In the genomic region with DNA sequence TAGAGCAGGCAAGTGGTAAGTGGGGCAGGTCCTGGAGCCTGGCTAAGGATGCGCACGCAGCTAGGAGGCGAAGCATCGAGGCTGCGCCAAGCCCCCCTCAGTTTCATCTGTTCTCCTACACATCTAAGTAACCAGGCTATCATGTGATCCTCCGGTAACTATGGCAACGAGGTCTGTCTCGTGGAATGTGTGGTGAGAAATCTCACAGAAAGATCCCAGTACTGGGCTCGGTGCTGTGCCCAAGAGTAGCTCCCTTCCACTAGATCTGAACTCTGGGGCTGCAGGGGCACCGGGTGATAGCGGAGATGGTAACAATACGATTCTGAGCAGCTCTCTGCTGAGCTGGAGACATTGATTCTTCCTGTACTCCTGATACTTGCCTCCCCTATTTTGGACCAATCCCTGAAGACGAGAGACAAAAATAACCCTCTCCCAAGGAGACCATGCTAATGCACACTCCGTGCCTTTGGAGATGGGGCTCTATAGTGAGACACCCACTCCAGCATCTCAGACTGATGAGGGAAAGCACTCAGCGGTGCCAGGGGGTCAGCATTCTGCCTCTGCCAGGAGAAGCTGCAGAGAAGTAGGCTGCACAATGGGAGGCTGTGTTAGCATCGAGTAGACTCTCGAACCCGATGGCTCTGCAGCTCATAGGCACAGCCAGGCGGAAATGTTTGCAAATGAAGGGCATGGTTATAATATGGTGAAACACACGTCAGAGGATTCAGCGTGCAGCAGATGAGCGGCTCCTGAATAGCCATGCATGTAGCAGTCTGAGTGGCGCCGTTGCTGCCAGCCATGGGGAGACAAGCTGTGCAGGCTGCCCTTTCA, we compare ENCODE assay signal across 8 mouse cellular contexts. TPM values are rescaled to one million over a fixed set of nuclear protein-coding genes. Genes with fewer than 3 reads are reported as not detected.
DNase-seq lines count a peak whose midpoint lies in the region; ATAC-seq and TF ChIP-seq lines count a peak whose summit lies in the region.

No protein-coding gene starts in this region.

- intact Hi-C loops in left cerebral cortex, adult 2 months (cut with DNase I), result loop anchor here (1.0 to 2.0 kb wide), 3 partner anchors 29 to 175 kb away; no protein-coding TSS in a partner anchor

- peaks cover 7% of the 10 kb centered on the region; the same call in 1 of the 2 replicates for H3K4me1 ChIP-seq in lung, embryonic 14.5 days (ENCODE audit: insufficient read depth)
- peaks cover 24% of the 10 kb centered on the region for H3K4me1 ChIP-seq in neural tube, embryonic 12.5 days

- ATAC-seq in lung, embryonic 14.5 days (ENCODE audit: insufficient read depth), result peak; percentile 73
- peak; percentile 93 for ATAC-seq in neural tube, embryonic 12.5 days (ENCODE audit: low FRiP score, low read depth)

- peak overlapping the region; percentile 54 for H3K4me2 ChIP-seq in lung, embryonic 14.5 days
- peak overlapping the region; percentile 61 for H3K4me2 ChIP-seq in neural tube, embryonic 12.5 days (replicated peaks)

- H3K9me3 ChIP-seq in lung, embryonic 14.5 days (ENCODE audit: low read depth, low read length), result no peaks in the 10 kb centered on the region
- no peaks in the 10 kb centered on the region for H3K9me3 ChIP-seq in neural tube, embryonic 12.5 days

- no peak for TF ChIP-seq CTCF in lung, embryonic 14.5 days (IDR thresholded peaks at IDR 0.05; ENCODE audit: low read depth)
- no peak; the same call in 1 of the 2 replicates for TF ChIP-seq CTCF in left cerebral cortex, adult 2 months (IDR thresholded peaks at IDR 0.05)

- 0 out of 2 replicates have a peak overlapping the region, but pooled peaks have one; percentile 8 for H3K27ac ChIP-seq in lung, embryonic 14.5 days (ENCODE audit: low read depth)
- peak overlapping the region; percentile 99 for H3K27ac ChIP-seq in left cerebral cortex, adult 2 months
- peak overlapping the region; percentile 83 for H3K27ac ChIP-seq in neural tube, embryonic 12.5 days

- no peaks in the 10 kb centered on the region for H3K27me3 ChIP-seq in lung, embryonic 14.5 days (ENCODE audit: insufficient read depth, low read length)
- H3K27me3 ChIP-seq in neural tube, embryonic 12.5 days (replicated peaks), result no peaks in the 10 kb centered on the region

- no peaks in the 10 kb centered on the region for H3K36me3 ChIP-seq in lung, embryonic 14.5 days (ENCODE audit: insufficient read depth)
- H3K36me3 ChIP-seq in neural tube, embryonic 12.5 days, result no peaks in the 10 kb centered on the region

- no peak overlapping the region for H3K4me3 ChIP-seq in lung, embryonic 14.5 days (ENCODE audit: low read depth, low read length)
- peak overlapping the region; percentile 15 for H3K4me3 ChIP-seq in left cerebral cortex, adult 2 months
- H3K4me3 ChIP-seq in neural tube, embryonic 12.5 days, result peak overlapping the region; percentile 26

- 22% methylated on average over 24 of the region's 24 CpGs for WGBS in lung, embryonic 14.5 days
- WGBS in neural tube, embryonic 12.5 days, result 21% methylated on average over 24 of the region's 24 CpGs

- H3K9ac ChIP-seq in lung, embryonic 14.5 days, result no peak overlapping the region
- peak overlapping the region; percentile 54 for H3K9ac ChIP-seq in neural tube, embryonic 12.5 days

- peak; percentile 72 for DNase-seq in lung, embryonic 14.5 days
- no peak for DNase-seq in lung, postnatal 4 days
- peak; percentile 94 to 96 for DNase-seq in cerebellum, postnatal 10 days
- peak; percentile 85 to 90 for DNase-seq in frontal cortex, postnatal 10 days (ENCODE audit: low spot score in 2 of 2)
- DNase-seq in left cerebral cortex, adult 2 months (ENCODE audit: extremely low spot score in 1 of 2, low spot score in 2 of 2), result peak; percentile 84 to 87
- DNase-seq in urinary bladder, adult 18-20 months (ENCODE audit: low spot score in 2 of 2), result no peak
- no peak for DNase-seq in urinary bladder, adult 2 months (ENCODE audit: low spot score)

RNA-seq across cellular contexts. Expression of a gene that starts 40.0 kb away (rescaled TPM):
- 417 and 428 TPM in 2 replicates for polyA plus RNA-seq in lung, embryonic 14.5 days (2014; fragmentation: Nextera tagmentation; extraction: Ambion mirVana)
- 100 to 1,000 TPM; 214 to 217 TPM for total RNA-seq in left cerebral cortex, adult 2 months (2021)
- 418 and 432 TPM in 2 replicates for polyA plus RNA-seq in neural tube, embryonic 12.5 days (2016; fragmentation: Nextera tagmentation; extraction: Ambion mirVana)
- 97.1 and 100 TPM in 2 replicates for polyA plus RNA-seq in urinary bladder, adult 2 months (2012; rRNA removed)

Comparison
In these comparisons a context has a peak if more than half of its experiments do, and no peak if none do; other contexts are left out.
1. DNase-seq: peak in lung, embryonic 14.5 days (single experiment), cerebellum, postnatal 10 days (2 of 2), frontal cortex, postnatal 10 days (2 of 2) and left cerebral cortex, adult 2 months (2 of 2); none in lung, postnatal 4 days (0 of 2), urinary bladder, adult 18-20 months (0 of 2) and urinary bladder, adult 2 months (single experiment).
2. H3K27ac ChIP-seq: peak in every context shown above with its lines; median percentile 99 in left cerebral cortex, adult 2 months; 83 in neural tube, embryonic 12.5 days; 8 in lung, embryonic 14.5 days.